Mouse (Mus musculus) cerebellum, postnatal 25 days (tissue): ENCODE measurements at regions not wholly inside any gene's neighbourhood (a gene's known extent, or its start where the extent isn't known, plus 50 kb on each side); places are given as distances from the start of the nearest gene placed in this dataset.

Experiments used
- DNase-seq, 2 experiments: peaks; one replicate each; pipeline ENCODE4 v3.0.0; 2021; ENCODE audit warnings: mixed read lengths in 2 of 2

DNA sequence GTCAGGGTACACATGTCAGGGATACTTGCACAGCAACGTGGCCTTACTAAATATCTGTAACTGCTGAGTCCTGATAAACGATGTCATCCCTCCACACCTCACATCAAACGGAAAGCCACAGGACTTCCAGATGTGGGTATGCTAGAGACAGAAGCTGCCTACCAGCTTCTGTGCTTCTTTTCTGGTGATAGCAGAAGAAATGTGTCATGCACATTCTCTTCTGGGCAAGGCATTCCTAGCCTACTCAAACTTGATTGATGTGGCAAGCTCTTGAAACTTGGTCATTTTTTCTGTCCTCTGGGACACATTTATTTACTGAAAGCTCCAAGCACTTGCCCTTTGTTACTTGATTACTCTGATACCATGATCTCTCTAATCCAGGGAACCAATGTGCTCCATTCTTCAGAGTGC, 282.8 kb upstream of the Gm9747 start:
- no peak for DNase-seq

DNA sequence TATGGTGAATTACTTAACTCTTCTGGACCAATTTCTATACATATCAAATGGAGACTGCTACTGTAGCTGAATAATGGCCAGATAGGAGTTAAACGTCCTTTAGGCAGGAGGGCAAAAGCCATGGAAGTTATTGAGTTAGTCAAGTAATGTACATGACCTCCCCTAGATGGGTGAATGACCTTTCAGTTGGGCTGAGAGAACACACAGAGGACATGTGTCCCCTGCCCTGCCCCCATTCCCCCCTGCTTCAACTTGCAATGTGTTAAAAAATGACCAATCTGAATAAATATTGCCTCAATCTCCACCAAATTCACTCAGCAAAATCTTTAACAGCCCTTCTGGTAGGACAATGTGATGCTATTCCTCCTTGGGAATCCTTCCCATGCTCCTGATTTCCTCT, 282.1 kb upstream of the Gm9747 start:
- no peak for DNase-seq

DNA sequence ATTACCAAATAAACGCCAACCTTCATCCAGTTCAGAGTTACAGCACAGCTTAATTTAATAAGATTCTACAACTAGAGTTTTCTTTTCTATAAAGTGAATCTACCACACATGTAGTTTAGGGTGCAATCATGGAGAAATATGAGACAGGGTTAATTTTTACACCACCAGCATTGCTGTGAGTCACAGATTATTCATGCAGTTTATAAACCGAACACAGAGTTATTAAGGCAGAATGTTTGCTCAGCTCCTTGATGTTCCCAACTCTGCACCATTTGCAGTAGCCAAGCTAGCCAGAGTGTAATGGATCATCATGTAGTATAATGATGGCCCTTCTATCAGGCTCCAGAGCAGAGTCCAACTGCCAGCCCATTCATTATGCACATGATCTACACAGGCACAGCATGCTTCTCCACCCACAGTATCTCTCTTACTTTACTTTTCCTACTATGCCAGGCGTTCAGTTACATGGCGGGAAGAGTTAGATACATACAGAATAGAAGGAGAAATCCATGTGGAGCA, 281.4 kb upstream of the Gm9747 start:
- DNase-seq, result no peak

DNA sequence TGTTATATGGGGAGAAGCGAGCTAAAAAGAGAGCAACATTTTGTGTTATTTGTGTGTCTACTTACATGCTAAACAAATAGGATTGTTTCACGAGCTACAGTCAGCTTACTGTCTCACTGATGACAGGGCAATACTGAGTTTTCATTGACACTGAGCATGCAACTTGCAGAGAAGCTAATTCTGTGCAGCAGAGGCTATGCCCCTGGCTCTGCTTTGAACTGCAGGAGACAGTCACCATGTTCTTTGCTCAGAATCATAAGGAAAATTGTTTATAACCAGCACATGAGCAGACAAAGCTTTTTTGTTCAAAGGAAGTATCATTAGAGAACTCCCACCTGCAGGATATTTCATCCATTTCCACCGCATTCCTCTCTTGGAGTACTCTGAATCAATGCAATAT, 280.8 kb upstream of the Gm9747 start:
- no peak for DNase-seq

DNA sequence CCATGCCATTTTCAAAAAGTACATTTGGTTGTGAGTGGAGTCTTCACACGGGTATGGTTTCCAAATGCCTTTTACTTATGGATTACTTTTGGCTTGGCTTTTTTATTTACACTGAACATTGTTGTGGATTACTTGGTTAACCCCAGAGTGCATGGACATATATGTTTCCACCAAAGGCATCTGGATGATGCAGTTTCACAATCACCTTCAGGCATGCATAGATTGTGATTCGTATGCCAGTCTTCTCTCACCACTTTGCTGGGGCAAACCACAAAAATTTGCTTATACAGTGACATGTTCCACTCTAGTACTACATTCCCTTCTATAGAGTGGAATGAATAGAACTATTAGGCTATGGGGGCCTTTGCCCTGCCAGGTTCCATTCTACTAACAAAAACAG, 278.4 kb upstream of the Gm9747 start:
- no peak for DNase-seq

DNA sequence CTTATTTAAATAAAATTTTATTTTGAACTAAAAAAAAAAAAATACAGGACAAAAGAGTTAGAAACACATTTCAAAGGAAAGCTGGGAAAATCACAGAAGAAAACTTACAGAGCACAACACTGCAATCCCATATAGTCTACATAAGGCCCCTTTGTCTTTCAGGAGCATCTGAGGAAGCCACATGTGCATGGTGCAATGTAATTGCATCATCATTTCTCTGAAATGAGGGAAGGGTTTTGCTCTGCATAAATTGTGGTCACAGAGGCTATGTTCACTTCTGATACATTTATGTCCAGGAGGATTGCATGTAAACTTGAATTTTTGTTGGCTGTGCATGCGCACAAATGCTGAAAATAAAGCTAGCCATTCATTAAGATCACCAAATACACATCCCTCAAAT, 265.9 kb upstream of the Gm9747 start:
- no peak for DNase-seq

DNA sequence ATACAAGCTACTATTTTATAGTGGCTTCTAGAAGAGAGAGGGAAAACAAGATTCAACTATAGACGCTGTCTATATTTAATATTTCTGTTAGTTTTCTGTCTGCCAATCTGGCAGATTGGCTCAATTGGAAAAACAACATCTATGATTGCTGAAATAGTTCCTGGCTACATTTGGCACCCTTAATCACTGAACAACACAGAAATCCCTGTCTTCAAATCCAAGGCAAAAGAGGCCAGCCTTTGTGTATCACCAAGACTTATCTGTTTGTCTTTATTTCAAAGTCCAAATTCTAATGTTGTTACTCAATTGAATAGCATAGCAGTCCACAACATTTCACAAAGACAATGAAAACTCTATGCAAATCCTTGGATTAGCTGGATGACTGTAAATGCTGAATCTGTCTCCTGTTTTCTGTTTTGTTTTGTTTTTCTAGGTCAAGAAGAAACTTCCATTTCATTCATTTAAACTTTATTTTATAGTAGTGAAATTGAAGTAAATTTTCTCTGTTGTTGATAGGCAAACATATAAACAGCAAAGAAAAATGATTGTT, 265.1 kb upstream of the Gm9747 start:
- no peak for DNase-seq

DNA sequence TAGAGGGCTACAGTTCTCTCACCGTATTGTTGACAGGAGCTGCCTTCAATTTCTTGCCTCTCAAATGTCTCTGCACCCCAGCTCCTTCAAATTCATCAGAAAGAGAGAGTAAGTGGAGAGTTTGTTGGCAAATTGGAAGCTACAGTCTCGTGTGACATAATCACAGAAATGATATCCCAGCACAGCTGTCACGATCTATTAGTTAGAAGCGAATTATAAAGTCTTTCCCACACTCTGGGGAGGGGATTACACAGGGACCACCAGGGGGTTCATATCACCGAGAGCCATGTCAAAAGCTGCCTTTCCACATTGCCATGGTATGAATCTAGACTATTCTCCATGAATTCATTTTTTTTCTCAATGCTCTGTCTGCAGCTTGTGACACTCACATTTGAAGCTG, 260.3 kb upstream of the Gm9747 start:
- DNase-seq, result no peak

DNA sequence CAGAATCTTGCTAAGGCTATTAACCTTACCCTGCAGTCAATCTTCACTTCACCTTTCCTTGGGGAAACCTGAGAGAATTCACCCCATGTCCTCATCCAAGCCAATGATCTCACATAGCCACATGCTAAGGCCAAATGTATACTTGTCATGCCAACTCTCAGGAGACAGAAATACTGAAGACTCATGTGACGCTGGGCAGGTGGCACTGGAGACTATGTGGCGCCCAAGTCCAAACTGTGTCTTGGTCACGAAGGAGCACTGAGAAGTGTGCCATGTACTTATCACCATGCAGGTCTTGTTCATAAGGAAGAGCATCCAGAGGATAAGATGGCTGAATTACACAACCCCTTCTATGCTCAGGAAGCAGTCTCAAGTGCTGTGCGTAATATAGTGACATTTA, 259.4 kb upstream of the Gm9747 start:
- no peak for DNase-seq

DNA sequence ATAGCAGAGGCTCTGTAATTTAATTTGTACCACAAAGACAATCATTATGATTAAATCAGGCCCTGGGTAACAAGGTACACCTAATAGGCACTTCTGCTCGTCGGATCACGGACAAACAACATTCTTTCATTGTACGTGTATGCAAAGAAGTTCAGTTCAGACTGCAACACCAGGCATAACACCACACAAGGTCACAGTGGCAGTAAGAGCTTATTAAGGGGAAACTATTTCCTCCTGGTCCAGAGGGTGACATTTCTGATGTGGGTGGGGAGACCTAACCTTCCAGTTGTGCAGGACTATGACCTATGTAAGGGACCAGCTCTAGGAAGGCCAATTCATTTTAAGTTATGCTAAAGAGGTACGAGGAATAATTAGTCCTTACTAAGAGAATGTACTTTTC, 225.0 kb upstream of the Gm9747 start:
- no peak for DNase-seq

DNA sequence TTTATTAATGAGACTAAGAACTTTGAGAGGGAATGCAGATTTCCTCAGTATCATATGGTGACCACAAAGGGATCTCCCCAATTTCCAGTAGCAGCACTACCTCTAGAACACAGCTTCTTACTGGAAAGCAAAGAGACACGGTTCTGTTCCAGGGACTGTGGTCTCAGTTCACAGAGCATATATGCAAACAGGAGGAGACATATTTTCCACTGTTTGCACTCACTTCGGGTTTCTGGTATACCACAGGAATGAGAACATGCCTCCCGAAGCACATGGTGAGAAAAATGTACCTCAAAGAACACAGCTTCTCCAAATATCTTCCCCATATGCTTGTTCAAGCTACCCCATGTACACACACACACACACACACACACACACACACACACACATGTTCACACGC, 224.1 kb upstream of the Gm9747 start:
- no peak for DNase-seq

DNA sequence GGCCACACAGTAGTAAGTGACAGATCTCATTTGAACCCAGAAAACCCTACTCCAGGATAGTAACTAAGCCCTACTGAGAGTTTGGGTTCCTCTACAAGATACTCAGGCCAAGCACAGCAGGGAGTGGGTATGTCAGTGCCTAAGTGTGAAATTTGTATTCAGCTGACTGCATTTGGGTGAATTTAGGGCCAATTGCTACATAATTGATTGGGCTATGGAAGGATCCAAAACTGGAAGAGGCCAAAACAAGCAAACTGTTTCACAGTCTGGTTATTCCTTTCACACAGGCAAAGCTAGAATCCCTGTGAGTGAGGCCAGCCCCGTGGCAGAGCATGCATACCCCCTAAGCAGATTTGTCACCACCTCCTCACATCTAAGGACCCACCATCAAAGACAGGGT, 221.9 kb upstream of the Gm9747 start:
- no peak for DNase-seq

DNA sequence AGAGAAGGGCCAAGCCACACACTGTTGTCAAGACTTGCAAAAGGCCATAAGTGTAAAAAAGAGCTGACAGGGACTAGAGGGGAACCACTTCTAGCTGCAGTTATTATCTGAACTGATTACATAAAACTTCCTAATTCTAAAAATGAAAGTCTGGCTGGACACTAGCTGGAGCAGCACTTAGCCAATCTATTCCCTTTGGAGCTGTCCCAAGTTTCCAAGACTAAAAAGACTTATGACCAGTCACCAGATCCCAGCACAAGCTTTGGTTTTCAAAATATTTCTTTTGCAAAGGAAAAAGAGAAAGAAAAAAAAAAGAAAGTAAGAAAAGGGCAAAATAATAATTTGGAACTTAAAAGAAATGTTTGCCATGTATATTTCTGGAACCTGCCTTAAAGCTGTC, 217.6 kb upstream of the Gm9747 start:
- DNase-seq, result no peak

DNA sequence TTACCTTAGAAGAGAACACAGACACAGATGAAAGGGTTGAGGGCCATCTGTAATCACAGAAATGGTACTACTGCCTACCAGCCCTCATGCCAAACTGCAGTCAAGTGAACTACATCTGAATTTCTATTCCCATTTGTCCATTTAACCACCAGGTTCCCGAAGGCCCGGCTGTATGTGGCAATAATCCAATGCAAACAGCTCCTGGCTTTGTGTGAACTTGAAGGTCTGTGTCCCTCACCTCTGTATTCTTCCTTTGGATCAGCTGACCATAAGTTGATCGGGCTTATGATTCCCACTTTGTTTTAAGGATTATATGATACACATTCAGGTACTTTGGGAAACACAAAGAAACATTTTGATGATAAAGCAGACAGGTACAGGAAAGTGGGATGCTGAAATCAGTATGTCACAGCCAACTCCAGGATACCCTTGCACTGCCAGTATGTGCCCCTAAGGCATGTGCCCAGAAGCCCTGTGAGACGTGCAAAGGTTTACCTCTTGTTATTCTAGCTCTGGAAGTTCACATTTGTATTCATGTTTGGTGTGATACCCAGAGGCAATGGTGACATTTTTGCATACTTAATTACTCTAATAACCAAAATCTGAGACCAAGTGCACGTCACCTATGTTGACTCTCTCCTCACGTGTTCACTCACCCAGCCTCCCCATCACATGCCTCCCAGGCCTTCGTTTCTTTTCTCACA, 214.1 kb upstream of the Gm9747 start:
- DNase-seq, result no peak

DNA sequence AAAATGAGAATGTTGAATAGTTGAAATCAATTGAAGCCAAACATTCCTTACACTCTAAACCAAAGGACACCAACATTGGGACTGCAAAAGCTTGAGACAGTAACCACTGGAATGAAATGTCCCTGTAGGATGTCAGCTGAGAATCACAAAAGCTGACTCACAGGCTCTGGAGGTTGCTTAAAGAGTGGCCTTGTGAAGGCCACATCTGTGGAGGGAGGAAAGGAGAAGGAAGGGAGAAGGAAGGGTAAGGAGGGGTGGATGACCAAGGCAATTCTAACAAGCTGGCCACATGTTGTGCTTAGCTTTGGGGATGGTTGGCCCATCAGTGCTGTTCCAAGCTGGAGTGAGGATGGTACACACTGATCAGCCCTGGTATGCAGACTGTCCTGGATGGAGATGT, 205.2 kb upstream of the Gm9747 start:
- DNase-seq, result no peak

DNA sequence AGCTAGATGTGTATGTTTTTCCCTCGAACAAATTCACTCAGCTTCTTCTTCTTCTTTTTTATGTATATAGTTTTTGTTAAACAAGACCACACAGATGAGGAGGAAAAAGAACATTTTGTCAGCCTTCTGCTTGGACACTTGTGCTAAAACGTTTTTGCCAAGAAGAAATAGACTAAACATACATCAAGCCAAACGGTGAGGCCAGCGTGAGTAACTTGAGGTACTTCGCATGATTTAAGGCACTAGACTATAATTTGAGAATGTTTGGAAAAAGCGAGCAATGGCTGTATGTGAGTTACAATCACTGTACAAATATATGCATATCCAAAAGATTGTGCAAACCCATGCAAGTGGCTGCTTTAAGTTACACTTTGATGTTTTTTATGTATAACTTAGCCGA, 201.8 kb upstream of the Gm9747 start:
- no peak for DNase-seq

DNA sequence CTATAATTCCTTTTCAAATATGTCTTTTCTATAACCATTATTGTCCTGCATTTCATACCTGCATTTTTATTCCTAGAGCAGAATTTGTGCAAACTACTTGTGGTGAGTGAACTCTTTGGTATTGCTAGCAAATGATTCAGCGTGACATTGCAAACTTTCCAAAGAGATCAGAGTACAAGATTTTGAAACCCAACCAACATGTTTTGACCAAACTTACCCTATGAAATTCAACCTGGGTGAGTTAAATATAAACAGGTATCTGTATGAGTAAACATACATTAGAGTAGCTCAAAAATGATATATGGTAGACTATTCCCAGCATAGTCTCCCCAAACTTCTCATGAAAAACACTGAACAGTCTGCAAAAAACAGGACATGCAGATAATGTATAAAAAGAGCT, 200.5 kb upstream of the Gm9747 start:
- no peak for DNase-seq

DNA sequence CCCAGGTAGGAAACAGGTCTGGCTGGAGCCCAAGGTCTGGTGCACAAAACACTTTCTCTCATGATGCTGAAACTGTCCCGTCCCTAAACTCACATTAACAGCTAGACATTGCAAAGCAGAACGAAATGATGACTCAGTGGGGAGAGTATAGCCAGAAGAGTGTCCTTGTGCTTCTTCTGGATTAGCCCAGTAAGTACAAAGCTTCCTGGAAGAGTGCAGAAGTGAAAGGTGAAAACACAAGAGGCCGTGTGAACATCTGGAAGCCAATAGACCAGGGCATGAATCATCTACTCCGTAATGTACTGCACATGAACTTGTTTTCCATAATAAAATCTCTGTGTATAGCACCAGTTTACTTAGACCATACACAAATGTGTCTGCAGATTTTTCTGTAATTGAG, 194.7 kb upstream of the Gm9747 start:
- no peak for DNase-seq

DNA sequence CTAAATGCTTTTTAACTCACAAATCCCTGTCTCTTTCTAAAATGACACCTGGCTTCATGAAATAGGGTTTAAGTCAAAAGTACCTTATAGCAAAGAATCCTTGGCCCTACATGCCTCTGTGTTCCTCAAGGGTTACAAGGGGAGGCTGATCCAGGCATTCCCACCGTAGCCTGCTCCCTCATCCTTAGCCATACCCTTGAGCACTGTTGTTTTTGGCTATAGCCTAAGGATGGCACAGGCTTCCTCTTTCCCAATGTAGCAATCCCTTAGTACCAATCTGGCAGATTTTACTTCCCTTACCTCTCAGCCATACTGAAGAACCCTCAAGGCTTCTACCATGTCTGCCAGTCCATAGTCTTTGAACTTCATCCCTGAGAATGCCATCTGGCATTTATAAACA, 194.2 kb upstream of the Gm9747 start:
- DNase-seq, result no peak

DNA sequence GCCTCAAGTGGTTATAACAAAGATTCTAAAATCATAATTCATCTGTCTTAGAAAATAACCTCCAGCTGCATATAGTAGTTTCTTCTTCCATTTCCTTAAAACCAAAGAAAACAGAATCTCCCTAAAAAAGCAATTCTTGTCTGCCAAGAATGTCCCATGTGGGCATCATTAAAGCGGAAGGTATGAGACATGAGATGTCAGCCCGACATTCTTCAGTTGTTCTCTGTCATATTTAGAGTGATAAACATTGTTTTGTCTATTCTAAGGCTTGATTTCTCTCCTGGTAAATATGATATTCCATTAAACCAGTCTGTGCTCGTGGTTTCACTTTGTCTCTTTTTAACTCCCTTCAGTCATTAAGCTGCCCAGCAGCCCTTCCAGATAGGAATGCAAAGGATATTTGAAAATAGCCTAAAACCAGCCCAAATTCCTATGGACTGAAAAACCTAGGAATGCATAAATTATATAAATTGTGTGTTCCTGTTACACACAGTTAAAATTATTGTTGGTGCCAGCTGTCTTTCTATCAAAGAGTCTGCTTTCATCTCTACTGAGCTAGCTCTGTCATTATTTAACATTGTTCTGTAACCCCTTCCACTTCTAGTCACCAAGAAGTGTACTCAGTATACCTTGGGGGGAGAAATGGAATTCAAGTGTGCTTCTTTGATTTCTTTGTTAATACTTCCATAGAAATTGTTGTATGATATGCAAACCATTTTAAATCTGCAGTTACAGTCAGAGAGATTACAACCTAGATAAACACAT, 191.4 kb upstream of the Gm9747 start:
- DNase-seq, result no peak

DNA sequence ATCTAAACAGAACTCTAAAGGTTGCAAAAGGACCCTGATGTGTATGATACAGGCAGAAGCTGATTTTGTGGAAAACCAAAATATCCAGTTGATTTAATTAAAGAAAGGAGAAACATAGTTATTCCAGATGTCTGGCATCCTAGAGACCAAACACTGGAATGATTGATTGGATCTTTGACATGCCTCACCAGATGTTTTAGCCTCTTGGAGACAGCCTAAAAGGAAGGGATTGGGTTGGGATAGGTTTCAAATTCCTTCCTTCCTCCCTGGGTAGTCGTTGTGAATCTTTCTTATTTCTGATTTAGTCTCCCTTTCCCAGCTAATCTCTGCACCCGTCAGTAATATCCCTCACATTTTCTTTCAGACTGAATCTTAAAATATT, 190.9 kb upstream of the Gm9747 start:
- DNase-seq, result no peak

DNA sequence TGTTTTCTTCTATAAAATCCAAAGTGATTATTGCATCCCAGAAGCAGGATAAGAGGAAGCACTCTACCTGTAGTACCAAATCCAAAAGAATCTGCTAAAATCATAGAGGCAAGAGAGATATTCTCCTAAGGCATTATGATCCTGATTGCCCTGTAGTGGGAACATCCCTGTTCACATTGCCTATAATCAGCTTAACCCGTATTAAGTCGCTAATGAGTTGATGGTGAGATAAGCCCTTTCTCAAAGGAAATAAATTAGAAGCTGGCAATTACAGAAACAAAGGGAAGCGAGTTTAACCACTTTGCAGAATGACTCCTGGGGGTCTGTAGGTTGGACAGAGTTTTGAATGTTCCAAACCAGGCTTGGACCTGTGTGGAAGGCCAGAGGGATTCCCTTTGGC, 190.4 kb upstream of the Gm9747 start:
- no peak for DNase-seq

DNA sequence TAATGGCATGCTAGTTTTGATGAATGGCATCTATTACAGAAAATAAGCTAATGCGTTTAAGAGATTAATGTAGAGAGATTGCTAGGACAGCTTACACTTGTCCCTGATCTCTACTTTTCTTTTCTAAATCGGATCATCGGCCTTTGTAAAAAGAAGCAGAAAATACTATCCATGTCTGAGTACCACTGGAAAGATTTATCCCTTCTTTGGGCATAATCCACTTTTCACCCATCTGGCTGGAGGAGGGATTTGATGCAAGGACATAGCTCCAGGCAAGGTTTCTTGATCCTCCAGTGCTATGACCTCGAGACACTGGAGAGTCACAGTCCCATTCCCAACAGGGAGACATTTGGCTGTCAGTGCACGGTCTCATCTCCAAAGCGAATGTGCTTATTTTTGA, 166.6 kb upstream of the Gm9747 start:
- DNase-seq, result no peak

DNA sequence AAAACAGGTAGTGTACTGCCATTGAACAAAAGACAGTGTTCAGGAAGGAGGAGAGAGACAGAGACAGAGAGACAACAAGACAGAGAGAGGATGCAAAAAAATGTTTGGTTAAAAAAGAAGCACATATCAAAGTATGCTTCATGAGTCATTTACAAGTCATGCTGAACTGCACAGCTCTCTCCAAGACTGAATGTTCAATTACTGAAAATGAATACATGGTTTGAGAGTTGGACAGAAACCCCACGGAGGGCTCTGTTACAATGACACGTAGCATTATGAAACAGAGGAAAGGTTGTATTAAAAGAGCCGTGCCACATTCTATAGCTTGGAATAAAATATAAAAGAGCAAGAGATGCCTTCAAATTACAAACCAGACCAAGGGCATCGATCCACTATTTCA, 164.3 kb upstream of the Gm9747 start:
- DNase-seq, result no peak
